Mouse (Mus musculus) kidney, postnatal 0 days (tissue): Measurements from ENCODE around the gene Morc2a. TPM values are rescaled to one million over a fixed set of nuclear protein-coding genes. Genes with fewer than 3 reads are reported as not detected.
A peak's percentile ranks its signal among the peaks of the same experiment; 100 is the strongest.

Experiments
- ATAC-seq: fragments of 200-750 bp; cut with Nextera tagmentation; replicated peaks from 2 replicates; pipeline ENCODE4 v1.8.0; 2017; ENCODE audit warnings: low read depth, moderate number of reproducible peaks, moderate TSS enrichment, moderate library complexity; ENCODE audit not compliant: low FRiP score
- DNase-seq: peaks from one replicate; pipeline ENCODE4 v3.0.0-alpha.2; 2016; ENCODE audit warnings: low spot score
- H3K27ac ChIP-seq: fragments of 300-500 bp; sonication (generic); 2 replicates; pipeline ENCODE4 v1.5.1; 2014; ENCODE audit warnings: mild to moderate bottlenecking
- H3K27me3 ChIP-seq: fragments of 300-500 bp; sonication (generic); 2 replicates; pipeline ENCODE4 v1.6.1; 2014; ENCODE audit warnings: low read length, mixed read lengths; ENCODE audit not compliant: insufficient read depth
- H3K36me3 ChIP-seq: fragments of 300-500 bp; sonication (generic); 2 replicates; pipeline ENCODE4 v1.6.1; 2014; ENCODE audit warnings: low read length, mixed read lengths; ENCODE audit not compliant: insufficient read depth
- H3K4me1 ChIP-seq: fragments of 300-500 bp; sonication (generic); replicated peaks from 2 replicates; pipeline ENCODE4 v1.6.1; 2014; ENCODE audit warnings: antibody characterized with exemption, low read length, mixed read lengths; ENCODE audit not compliant: insufficient read depth
- H3K4me2 ChIP-seq: fragments of 300-500 bp; sonication (generic); 2 replicates; pipeline ENCODE4 v1.6.1; 2014; ENCODE audit warnings: mild to moderate bottlenecking, low read length, moderate library complexity, mixed read lengths
- H3K4me3 ChIP-seq: fragments of 300-500 bp; sonication (generic); replicated peaks from 2 replicates; pipeline ENCODE4 v1.5.1; 2014; ENCODE audit warnings: low read depth, low read length
- H3K9ac ChIP-seq: fragments of 300-500 bp; sonication (generic); 2 replicates; pipeline ENCODE4 v1.6.1; 2014; ENCODE audit warnings: low read depth, low read length
- H3K9me3 ChIP-seq: fragments of 300-500 bp; sonication (generic); replicated peaks from 2 replicates; pipeline ENCODE4 v1.6.1; 2016; ENCODE audit warnings: low read length, inconsistent platforms, mixed read lengths
- CTCF ChIP-seq: IDR thresholded peaks from 2 replicates; pipeline ENCODE4 v1.5.1; 2016; ENCODE audit warnings: antibody characterized with exemption, low read depth, mild to moderate bottlenecking, moderate library complexity
- WGBS: fragments of 180-500 bp; shearing (Covaris S2); extraction: QIAGEN DNeasy Blood & Tissue Kit; methylation state at CpG from one replicate; pipeline ENCODE4 v1.1.7; 2014; 5-methylcytosine and 5-hydroxymethylcytosine counted together
- polyA plus RNA-seq: library from polyadenylated mRNA; unstranded; fragments of >200 nt; fragmentation: Nextera tagmentation; extraction: Ambion mirVana; gene quantifications from 2 replicates; pipeline ENCODE4 v1.2.1, GENCODE M21; 2015

The Morc2a gene
- polyA plus RNA-seq, 1 experiment from 2014 or later, result 12.3 TPM

- Histone ChIP-seq H3K4me1 (no peaks in the 10 kb centered on the region), H3K9ac (no peak overlapping the region), H3K4me2 (no peak overlapping the region), H3K36me3 (peaks cover 80% of the 10 kb centered on the region), H3K9me3 (no peaks in the 10 kb centered on the region), H3K4me3 (no peak overlapping the region), H3K27ac (no peak overlapping the region), H3K27me3 (no peaks in the 10 kb centered on the region)
- TF ChIP-seq CTCF, result no peak
- ATAC-seq, result no peak
- peak; percentile 22 for DNase-seq
- WGBS, result 71% methylated on average over 6 of the region's 6 CpGs
Observed at GRCm38 (mm10) chr11:3677204-3677603, 28.2 kb downstream of the Morc2a start.

DNA sequence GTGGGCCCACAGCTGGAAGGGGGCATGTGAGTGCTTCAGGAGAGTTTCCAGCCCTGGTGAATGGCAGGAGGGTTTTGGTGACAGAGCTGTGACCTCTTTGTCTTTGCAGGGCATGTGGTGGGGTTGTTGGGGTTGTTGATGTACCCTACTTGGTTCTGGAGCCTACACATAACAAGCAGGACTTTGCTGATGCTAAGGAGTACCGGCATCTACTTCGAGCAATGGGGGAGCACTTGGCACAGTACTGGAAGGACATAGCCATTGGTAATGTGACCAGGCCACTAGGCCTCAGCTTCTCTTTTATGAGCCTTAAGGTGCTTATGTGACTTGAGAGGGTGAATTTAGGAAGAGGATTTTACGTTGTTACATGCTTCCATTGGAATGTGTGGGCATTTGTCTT is 30.8 kb downstream of the Morc2a start:
- ATAC-seq (no peak), DNase-seq (no peak)
- Histone ChIP-seq H3K9me3 (no peaks in the 10 kb centered on the region), H3K27ac (no peak overlapping the region), H3K27me3 (no peaks in the 10 kb centered on the region), H3K9ac (no peak overlapping the region), H3K4me3 (no peak overlapping the region), H3K4me1 (no peaks in the 10 kb centered on the region), H3K36me3 (peaks cover 71% of the 10 kb centered on the region), H3K4me2 (no peak overlapping the region)
- 94% methylated on average over 3 of the region's 3 CpGs for WGBS
- TF ChIP-seq CTCF, result no peak

DNA sequence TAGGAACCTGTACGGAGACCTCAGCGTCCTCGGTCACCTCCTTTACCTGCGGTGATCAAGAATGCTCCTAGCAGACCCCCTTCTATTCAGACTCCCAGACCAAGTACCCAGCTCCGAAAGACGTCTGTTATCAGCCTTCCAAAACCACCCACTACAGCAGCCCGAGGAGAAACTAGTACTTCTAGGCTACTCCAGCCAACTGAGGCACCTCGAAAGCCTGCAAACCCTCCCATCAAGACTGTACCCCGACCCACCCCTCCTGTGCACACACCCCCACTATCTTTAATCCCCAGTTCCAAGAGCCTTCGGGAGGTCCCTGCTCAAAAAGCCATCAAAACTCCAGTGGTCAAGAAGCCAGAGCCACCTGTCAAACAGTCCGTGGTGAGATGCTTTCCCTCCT is 34.7 kb downstream of the Morc2a start:
- H3K4me1 ChIP-seq, result no peaks in the 10 kb centered on the region
- peaks cover 71% of the 10 kb centered on the region for H3K36me3 ChIP-seq
- DNase-seq (no peak), ATAC-seq (no peak)
- no peaks in the 10 kb centered on the region for H3K27me3 ChIP-seq
- H3K4me3 ChIP-seq, result no peak overlapping the region
- H3K27ac ChIP-seq, result no peak overlapping the region
- H3K9ac ChIP-seq, result no peak overlapping the region
- no peak for TF ChIP-seq CTCF
- no peak overlapping the region for H3K4me2 ChIP-seq
- 94% methylated on average over 11 of the region's 11 CpGs for WGBS
- no peaks in the 10 kb centered on the region for H3K9me3 ChIP-seq

DNA sequence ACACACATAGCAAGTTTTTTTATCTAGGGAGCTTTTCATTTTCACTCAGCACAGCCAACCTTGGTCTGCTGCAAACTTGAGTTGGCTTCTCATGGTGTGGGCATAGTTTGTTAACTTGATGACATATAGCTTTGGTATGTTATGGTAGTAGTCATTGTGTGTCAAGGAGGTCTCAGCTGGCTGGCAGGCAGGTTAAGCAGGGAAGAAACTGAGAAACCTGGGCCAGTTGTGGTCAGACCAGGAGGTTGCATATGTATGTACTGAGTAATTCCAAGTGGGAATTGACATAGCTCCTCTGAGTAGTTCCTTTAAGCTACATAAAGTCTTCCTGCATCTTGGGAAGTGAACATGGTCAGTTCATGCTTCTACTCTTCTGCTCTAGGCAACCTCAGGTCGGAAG is 35.2 kb downstream of the Morc2a start:
- TF ChIP-seq CTCF, result no peak
- DNase-seq (no peak), ATAC-seq (no peak)
- Histone ChIP-seq H3K36me3 (peaks cover 72% of the 10 kb centered on the region), H3K9me3 (no peaks in the 10 kb centered on the region), H3K4me2 (no peak overlapping the region), H3K4me3 (no peak overlapping the region), H3K4me1 (no peaks in the 10 kb centered on the region), H3K27me3 (no peaks in the 10 kb centered on the region), H3K9ac (no peak overlapping the region), H3K27ac (no peak overlapping the region)
- WGBS, result 94% methylated on average over 1 of the region's 1 CpGs

GRCm38 (mm10) chr11:3684723-3685430 is 35.9 kb downstream of the Morc2a start:
- Histone ChIP-seq H3K9ac (no peak overlapping the region), H3K9me3 (no peaks in the 10 kb centered on the region), H3K27me3 (no peaks in the 10 kb centered on the region), H3K4me1 (no peaks in the 10 kb centered on the region), H3K27ac (no peak overlapping the region), H3K36me3 (peaks cover 73% of the 10 kb centered on the region), H3K4me3 (no peak overlapping the region), H3K4me2 (no peak overlapping the region)
- ATAC-seq (no peak), DNase-seq (peak; percentile 24)
- no peak for TF ChIP-seq CTCF
- WGBS, result 79% methylated on average over 5 of the region's 5 CpGs

- H3K9ac ChIP-seq, result no peak overlapping the region
- H3K27me3 ChIP-seq, result no peaks in the 10 kb centered on the region
- no peak overlapping the region for H3K27ac ChIP-seq
- no peak overlapping the region for H3K4me2 ChIP-seq
- TF ChIP-seq CTCF, result no peak
- H3K4me3 ChIP-seq, result no peak overlapping the region
- DNase-seq (no peak), ATAC-seq (no peak)
- 95% methylated on average over 8 of the region's 8 CpGs for WGBS
- no peaks in the 10 kb centered on the region for H3K4me1 ChIP-seq
- H3K9me3 ChIP-seq, result no peaks in the 10 kb centered on the region
- H3K36me3 ChIP-seq, result peaks cover 72% of the 10 kb centered on the region
Observed at GRCm38 (mm10) chr11:3685431-3685830, 36.4 kb downstream of the Morc2a start.

DNA sequence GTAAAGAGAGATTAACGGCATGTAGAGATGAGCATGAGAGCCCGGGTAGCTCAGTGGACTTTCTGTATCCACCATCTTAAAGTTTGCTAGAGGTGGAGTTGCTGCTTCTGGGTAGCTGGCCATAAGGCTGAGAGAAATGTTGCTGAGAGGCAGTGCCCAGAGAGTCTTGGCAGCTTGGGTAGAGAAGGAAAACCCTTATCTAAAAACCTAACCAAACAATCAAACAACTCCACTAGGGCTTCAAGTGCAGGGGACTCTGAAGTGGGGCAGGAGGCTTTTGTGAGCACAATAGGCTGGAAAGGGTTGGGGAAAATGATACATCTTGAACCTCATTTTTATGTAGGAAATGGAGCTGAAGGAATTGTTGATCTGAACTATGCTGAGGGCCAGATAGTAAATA is 37.3 kb downstream of the Morc2a start:
- Histone ChIP-seq H3K9ac (no peak overlapping the region), H3K36me3 (peaks cover 70% of the 10 kb centered on the region), H3K4me3 (no peak overlapping the region), H3K4me2 (no peak overlapping the region), H3K9me3 (no peaks in the 10 kb centered on the region), H3K27ac (no peak overlapping the region), H3K4me1 (no peaks in the 10 kb centered on the region), H3K27me3 (no peaks in the 10 kb centered on the region)
- WGBS, result 95% methylated on average over 2 of the region's 2 CpGs
- no peak for DNase-seq
- no peak for TF ChIP-seq CTCF
- no peak for ATAC-seq
